19 mouse cellular contexts compared by ENCODE assay signal in the genomic region with DNA sequence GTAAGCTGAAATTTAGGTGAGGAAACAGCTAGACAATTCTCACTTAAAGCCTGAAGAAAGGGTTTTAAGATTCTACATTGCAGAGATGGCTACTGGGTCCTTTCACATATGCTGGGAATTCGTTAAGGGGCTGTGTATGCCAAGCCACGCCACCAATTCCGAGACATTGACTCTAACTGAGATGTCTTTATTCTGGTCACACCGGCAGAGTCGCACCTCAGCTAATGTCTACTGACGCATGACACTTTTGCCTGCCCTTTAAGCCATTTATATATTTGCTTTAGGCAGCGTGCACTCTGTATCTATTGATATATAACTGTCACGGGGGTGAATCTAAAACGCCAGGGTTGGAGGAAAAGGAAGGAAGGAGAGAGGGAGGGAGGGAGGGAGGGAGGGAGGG.
DNase-seq lines count a peak whose midpoint lies in the region; ATAC-seq and TF ChIP-seq lines count a peak whose summit lies in the region.
"Had no signal": no experiment of that assay in that cellular context is flagged by ENCODE, and none has a peak within 500 bp of the region (broad histone marks: within the 10 kb centered on the region; RNA-seq: fewer than 3 reads in every experiment).

No protein-coding gene starts in this region.

- 64% methylated on average over 9 of the region's 9 CpGs for WGBS in heart, embryonic 11.5 days (ENCODE audit: insufficient replicate concordance)
- WGBS in forebrain, embryonic 16.5 days = 11% methylated on average over 9 of the region's 9 CpGs
- 20% methylated on average over 9 of the region's 9 CpGs for WGBS in midbrain, embryonic 13.5 days

- intact Hi-C loops in left cerebral cortex, postnatal 10 days (cut with DNase I) = no loop called here
- intact Hi-C loops in gastrocnemius, adult 2 months (cut with DNase I) = no loop called here

- H3K27me3 ChIP-seq in heart, embryonic 11.5 days (ENCODE audit: control insufficient read depth, insufficient read depth, low read length) = no peaks in the 10 kb centered on the region
- H3K27me3 ChIP-seq in forebrain, embryonic 16.5 days (replicated peaks; ENCODE audit: control insufficient read depth, insufficient read depth, low read length) = no peaks in the 10 kb centered on the region
- H3K27me3 ChIP-seq in midbrain, embryonic 13.5 days = no peaks in the 10 kb centered on the region
- H3K27me3 ChIP-seq: heart, embryonic 13.5 days; liver, embryonic 15.5 days; neural tube, embryonic 15.5 days; stomach, embryonic 15.5 days had no signal

- H3K36me3 ChIP-seq in heart, embryonic 11.5 days (ENCODE audit: control insufficient read depth, insufficient read depth, low read length) = no peaks in the 10 kb centered on the region
- no peaks in the 10 kb centered on the region for H3K36me3 ChIP-seq in forebrain, embryonic 16.5 days (ENCODE audit: control insufficient read depth, insufficient read depth)
- no peaks in the 10 kb centered on the region for H3K36me3 ChIP-seq in midbrain, embryonic 13.5 days
- H3K36me3 ChIP-seq: heart, embryonic 13.5 days; liver, embryonic 15.5 days; neural tube, embryonic 15.5 days; stomach, embryonic 15.5 days had no signal

- H3K4me1 ChIP-seq in heart, embryonic 11.5 days (ENCODE audit: control insufficient read depth, insufficient read depth, low read length) = no peaks in the 10 kb centered on the region
- H3K4me1 ChIP-seq in forebrain, embryonic 16.5 days (replicated peaks; ENCODE audit: control insufficient read depth, insufficient read depth, low read length) = peaks cover 8% of the 10 kb centered on the region
- peaks cover 13% of the 10 kb centered on the region for H3K4me1 ChIP-seq in midbrain, embryonic 13.5 days (replicated peaks)
- H3K4me1 ChIP-seq: heart, embryonic 13.5 days; liver, embryonic 15.5 days; stomach, embryonic 15.5 days had no signal

- no peak for TF ChIP-seq POLR2A in brain, embryonic 14.5 days (IDR thresholded peaks at IDR 0.05; ENCODE audit: borderline replicate concordance, extremely low read depth, insufficient read depth, insufficient read length, poor library complexity, severe bottlenecking)

- no peak for TF ChIP-seq CTCF in brain, embryonic 14.5 days (IDR thresholded peaks at IDR 0.05; ENCODE audit: borderline replicate concordance, extremely low read depth, insufficient read depth, insufficient read length)
- TF ChIP-seq CTCF in gastrocnemius, adult 2 months (IDR thresholded peaks at IDR 0.05) = no peak

- no peak for ATAC-seq in heart, embryonic 11.5 days (replicated peaks; ENCODE audit: insufficient number of reproducible peaks, low FRiP score, low TSS enrichment)
- ATAC-seq in forebrain, embryonic 16.5 days = no peak
- peak; percentile 45 for ATAC-seq in midbrain, embryonic 13.5 days
- ATAC-seq: activated CD4-positive, CD25-positive, alpha-beta regulatory T cell, adult 4 months had no signal

- H3K4me3 ChIP-seq in heart, embryonic 11.5 days (ENCODE audit: low read depth, low read length) = no peak overlapping the region
- no peak overlapping the region for H3K4me3 ChIP-seq in forebrain, embryonic 16.5 days (replicated peaks; ENCODE audit: low read length)
- H3K4me3 ChIP-seq in midbrain, embryonic 13.5 days (replicated peaks) = no peak overlapping the region
- H3K4me3 ChIP-seq in gastrocnemius, adult 2 months = no peak overlapping the region
- H3K4me3 ChIP-seq: erythroblast, embryonic 14.5 days; heart, embryonic 13.5 days; liver, embryonic 15.5 days; myocyte; neural tube, embryonic 15.5 days; stomach, embryonic 15.5 days had no signal

- peak; percentile 37 for DNase-seq in heart, adult 11 months
- peak; percentile 46 for DNase-seq in brain, embryonic 14.5 days (ENCODE audit: low read depth)
- no peak for DNase-seq in left cerebral cortex, postnatal 10 days (ENCODE audit: extremely low spot score in 1 of 2, low spot score in 2 of 2)
- no peak for DNase-seq in gastrocnemius, adult 2 months
- DNase-seq in cerebellum, adult 18-20 months = no peak
- DNase-seq: adrenal gland, postnatal 25 days; cerebellum, adult 9-10 months; heart, postnatal 4 days; spleen, adult 18-20 months had no signal

- H3K27ac ChIP-seq in heart, embryonic 11.5 days (ENCODE audit: low read depth, low read length) = no peak overlapping the region
- no peak overlapping the region for H3K27ac ChIP-seq in forebrain, embryonic 16.5 days (ENCODE audit: low read length)
- no peak overlapping the region for H3K27ac ChIP-seq in midbrain, embryonic 13.5 days
- H3K27ac ChIP-seq in gastrocnemius, adult 2 months = no peak overlapping the region
- H3K27ac ChIP-seq: heart, embryonic 13.5 days; liver, embryonic 15.5 days; neural tube, embryonic 15.5 days; stomach, embryonic 15.5 days had no signal

- H3K9ac ChIP-seq in heart, embryonic 11.5 days (ENCODE audit: low read depth, low read length) = no peak overlapping the region
- H3K9ac ChIP-seq in forebrain, embryonic 16.5 days (replicated peaks; ENCODE audit: low read depth, low read length) = no peak overlapping the region
- H3K9ac ChIP-seq in midbrain, embryonic 13.5 days (replicated peaks) = no peak overlapping the region
- H3K9ac ChIP-seq: heart, embryonic 13.5 days; liver, embryonic 15.5 days; neural tube, embryonic 15.5 days; stomach, embryonic 15.5 days had no signal

- no peaks in the 10 kb centered on the region for H3K9me3 ChIP-seq in heart, embryonic 11.5 days (replicated peaks; ENCODE audit: control insufficient read depth, low read length)
- no peaks in the 10 kb centered on the region for H3K9me3 ChIP-seq in forebrain, embryonic 16.5 days (ENCODE audit: control insufficient read depth, low read length)
- no peaks in the 10 kb centered on the region for H3K9me3 ChIP-seq in midbrain, embryonic 13.5 days
- H3K9me3 ChIP-seq: heart, embryonic 13.5 days; liver, embryonic 15.5 days; neural tube, embryonic 15.5 days; stomach, embryonic 15.5 days had no signal

- H3K4me2 ChIP-seq in heart, embryonic 11.5 days = no peak overlapping the region
- peak overlapping the region; percentile 20 for H3K4me2 ChIP-seq in forebrain, embryonic 16.5 days (ENCODE audit: low read length)
- H3K4me2 ChIP-seq in midbrain, embryonic 13.5 days (replicated peaks) = peak overlapping the region; percentile 32
- H3K4me2 ChIP-seq: heart, embryonic 13.5 days; liver, embryonic 15.5 days; neural tube, embryonic 15.5 days; stomach, embryonic 15.5 days had no signal

Comparison
In these comparisons a context has a peak if more than half of its experiments do, and no peak if none do; other contexts are left out.
1. DNase-seq: peak in heart, adult 11 months (single experiment) and brain, embryonic 14.5 days (single experiment); none in left cerebral cortex, postnatal 10 days (0 of 2), gastrocnemius, adult 2 months (single experiment) and cerebellum, adult 18-20 months (0 of 2).